Mouse (Mus musculus): ENCODE measurements around the gene Hsdl2.

DNA sequence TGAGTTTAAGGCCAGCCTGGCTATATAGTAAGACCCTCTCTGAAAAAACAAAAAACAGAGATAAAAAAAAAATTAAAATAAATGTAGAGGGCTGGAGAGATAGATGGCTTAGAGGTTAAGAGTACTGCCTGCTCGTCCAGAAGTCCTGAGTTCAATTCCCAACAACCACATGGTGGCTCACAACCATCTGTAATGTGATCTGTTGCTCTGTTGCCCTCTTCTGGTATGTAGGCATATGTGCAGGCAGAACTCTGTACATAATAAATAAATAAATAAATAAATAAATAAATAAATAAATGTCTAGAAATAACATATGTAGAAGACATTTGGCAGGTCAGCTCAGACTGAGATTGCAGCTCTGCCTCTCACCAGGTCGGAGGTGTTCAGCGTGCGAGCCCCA lies 21.3 kb downstream of the Hsdl2 start:
- 0 out of 2 replicates have a peak, but pooled peaks have one; percentile 23 for TF ChIP-seq CTCF (conservative IDR thresholded peaks at IDR 0.05; ENCODE audit: insufficient read depth, insufficient read length, low read depth, low read length)
- TF ChIP-seq POLR2A (IDR thresholded peaks at IDR 0.05; ENCODE audit: low read depth, low read length), result no peak

Data from kidney, adult 2 months (tissue).